Mouse (Mus musculus): ENCODE measurements around the gene Plac8.

DNA sequence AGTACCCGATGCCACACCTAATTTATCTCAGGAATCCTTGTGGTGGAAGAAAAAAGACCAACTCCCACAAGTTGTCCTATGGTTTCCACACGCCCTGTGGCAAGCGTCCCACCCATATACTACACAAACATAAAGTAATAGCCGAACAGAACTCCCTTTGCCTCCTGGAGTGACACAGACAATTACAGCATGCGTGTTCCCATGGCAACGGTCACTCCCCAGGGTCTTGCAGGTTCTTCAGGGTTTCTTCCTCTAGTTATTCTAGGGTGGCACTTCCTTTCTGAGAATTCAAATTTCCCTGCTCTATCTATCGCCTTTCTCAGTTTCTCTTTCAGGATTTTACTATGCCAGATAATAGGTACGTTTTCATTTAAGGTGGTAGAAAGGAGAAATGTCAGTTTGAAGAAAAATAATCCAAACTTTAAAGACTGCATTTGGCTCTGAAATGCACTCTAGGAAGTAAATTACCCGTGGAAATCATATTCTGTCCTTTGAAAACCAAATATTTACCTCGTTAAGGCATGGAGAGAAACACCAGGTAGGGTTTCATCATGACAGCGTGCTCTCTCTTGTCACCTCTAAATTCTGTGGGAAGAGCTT is 25.9 kb upstream of the Plac8 start:
- no peak for TF ChIP-seq POLR2A (IDR thresholded peaks at IDR 0.05; ENCODE audit: control insufficient read depth, low read depth, low read length)
- no peak for TF ChIP-seq CTCF (IDR thresholded peaks at IDR 0.05; ENCODE audit: control insufficient read depth, insufficient read depth, insufficient replicate concordance, low read depth, low read length)
